Mouse (Mus musculus): ENCODE measurements around the gene Bsn. TPM values are rescaled to one million over a fixed set of nuclear protein-coding genes. Genes with fewer than 3 reads are reported as not detected.

Bsn gene
- polyA plus RNA-seq, 1 experiment from 2014 or later: 1.5 TPM

DNA sequence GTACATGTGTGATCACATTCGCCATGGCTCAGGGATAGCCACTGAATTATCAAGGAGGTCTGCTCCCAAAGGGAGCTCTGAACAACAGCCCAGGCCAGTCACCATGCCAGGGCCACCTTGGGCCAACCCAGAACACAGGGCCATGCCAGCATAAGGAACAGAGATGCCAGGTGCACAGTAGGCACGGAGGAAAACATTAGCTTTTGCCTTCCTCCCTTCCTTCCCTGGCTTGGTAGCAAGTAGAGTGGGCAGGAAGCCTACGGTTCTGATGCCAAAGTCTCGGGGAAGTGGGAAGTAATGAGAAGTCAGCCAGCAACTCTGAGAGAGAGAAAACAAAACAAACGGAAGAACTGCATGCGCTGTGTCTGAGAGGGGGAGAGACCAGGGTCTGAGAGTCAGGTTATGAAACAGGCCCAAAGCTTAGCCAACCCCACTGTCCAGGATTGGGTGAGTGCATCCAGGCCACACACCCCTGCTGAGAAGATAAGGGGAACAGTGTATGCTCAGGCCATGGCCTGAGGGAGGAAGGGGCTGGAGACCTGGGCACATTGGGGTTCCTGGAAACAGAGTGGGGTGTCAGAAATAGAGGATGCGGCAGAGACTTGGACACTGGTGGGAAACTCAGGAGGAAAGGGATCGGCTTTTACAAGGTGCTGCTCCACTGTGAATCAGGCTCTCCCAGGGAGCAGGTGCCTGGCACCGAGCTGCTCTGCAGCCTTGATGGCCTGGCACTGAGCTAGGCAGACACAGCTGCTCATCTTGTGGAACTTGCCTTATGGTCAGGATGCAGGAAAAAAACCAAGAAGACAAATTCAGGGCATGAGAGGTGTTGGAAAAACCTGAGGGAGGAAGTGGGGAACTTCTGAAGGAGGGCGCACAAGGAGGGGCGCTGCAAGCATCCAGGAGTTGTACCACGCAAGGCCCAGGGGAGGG is 36.4 kb downstream of the Bsn start:
- 86% methylated on average over 12 of the region's 12 CpGs for WGBS
- H3K36me3 ChIP-seq (ENCODE audit: control insufficient read depth, insufficient read depth, low read length): no peaks in the 10 kb centered on the region

DNA sequence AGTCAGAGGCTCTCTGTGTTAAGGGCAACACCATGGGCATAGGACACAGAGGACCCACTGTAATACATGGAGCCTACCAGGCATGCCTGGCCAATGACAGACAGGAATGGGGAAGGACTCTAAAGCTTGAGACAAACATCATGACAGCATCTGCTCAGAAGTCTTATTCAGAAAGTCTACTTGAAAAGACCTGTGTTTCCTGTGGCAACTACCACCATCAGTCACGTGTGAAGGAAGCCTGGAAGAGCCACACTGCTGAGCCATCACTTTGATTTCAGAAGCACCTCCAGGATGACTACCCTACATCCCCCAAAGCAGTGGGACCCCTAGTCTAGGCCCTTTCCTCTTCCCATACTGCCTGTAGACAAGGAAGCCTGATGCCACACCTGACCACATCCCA is 39.7 kb downstream of the Bsn start:
- H3K9ac ChIP-seq (ENCODE audit: low read length): no peak overlapping the region
- no peaks in the 10 kb centered on the region for H3K36me3 ChIP-seq (ENCODE audit: control insufficient read depth, insufficient read depth, low read length)
- no peak overlapping the region for H3K4me3 ChIP-seq (ENCODE audit: low read depth, low read length)
- no peak for DNase-seq (ENCODE audit: low spot score)
- H3K27me3 ChIP-seq (ENCODE audit: control insufficient read depth, insufficient read depth, low read length): no peaks in the 10 kb centered on the region
- no peak overlapping the region for H3K4me2 ChIP-seq (ENCODE audit: low read depth, severe bottlenecking)
- no peak overlapping the region for H3K27ac ChIP-seq (replicated peaks; ENCODE audit: low read depth, low read length)
- 75% methylated on average over 1 of the region's 1 CpGs for WGBS
- H3K9me3 ChIP-seq (ENCODE audit: control insufficient read depth, low read length): no peaks in the 10 kb centered on the region
- no peak for ATAC-seq (ENCODE audit: insufficient number of reproducible peaks, low FRiP score, low TSS enrichment, low read depth)
- H3K4me1 ChIP-seq (ENCODE audit: control insufficient read depth, insufficient read depth, low read length): no peaks in the 10 kb centered on the region

More for the DNA sequence above, 36.4 kb downstream of the Bsn start:
- ATAC-seq (ENCODE audit: insufficient number of reproducible peaks, low FRiP score, low TSS enrichment, low read depth) (no peak), DNase-seq (ENCODE audit: low spot score) (no peak)
- Histone ChIP-seq H3K4me2 (ENCODE audit: low read depth, severe bottlenecking) (no peak overlapping the region), H3K4me3 (ENCODE audit: low read depth, low read length) (no peak overlapping the region), H3K4me1 (ENCODE audit: control insufficient read depth, insufficient read depth, low read length) (no peaks in the 10 kb centered on the region), H3K27me3 (ENCODE audit: control insufficient read depth, insufficient read depth, low read length) (no peaks in the 10 kb centered on the region), H3K9ac (ENCODE audit: low read length) (no peak overlapping the region), H3K9me3 (ENCODE audit: control insufficient read depth, low read length) (no peaks in the 10 kb centered on the region), H3K27ac (replicated peaks; ENCODE audit: low read depth, low read length) (no peak overlapping the region)

DNA sequence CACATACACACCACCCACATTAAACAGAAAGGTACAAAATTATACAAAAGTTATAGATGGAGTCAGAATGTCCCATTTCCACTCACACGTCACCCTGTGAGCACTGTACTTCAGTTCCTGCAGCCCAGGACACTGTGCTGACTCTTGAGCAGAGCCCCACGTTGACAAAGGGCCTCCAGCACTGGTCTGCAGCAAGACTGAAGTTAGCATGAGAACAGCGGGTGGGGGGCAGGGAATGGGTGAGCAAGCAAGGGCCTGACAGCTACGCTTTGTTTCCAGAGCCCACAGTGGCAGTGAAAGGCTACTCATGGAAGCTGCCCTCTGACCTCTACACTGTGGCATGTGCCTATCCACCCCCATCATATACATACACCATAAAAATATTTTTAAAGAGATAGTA is 40.4 kb downstream of the Bsn start:
- H3K9me3 ChIP-seq (ENCODE audit: control insufficient read depth, low read length): no peaks in the 10 kb centered on the region
- H3K4me2 ChIP-seq (ENCODE audit: low read depth, severe bottlenecking): no peak overlapping the region
- H3K36me3 ChIP-seq (ENCODE audit: control insufficient read depth, insufficient read depth, low read length): no peaks in the 10 kb centered on the region
- H3K27ac ChIP-seq (replicated peaks; ENCODE audit: low read depth, low read length): no peak overlapping the region
- no peak overlapping the region for H3K9ac ChIP-seq (ENCODE audit: low read length)
- ATAC-seq (ENCODE audit: insufficient number of reproducible peaks, low FRiP score, low TSS enrichment, low read depth) (no peak), DNase-seq (ENCODE audit: low spot score) (no peak)
- H3K4me3 ChIP-seq (ENCODE audit: low read depth, low read length): no peak overlapping the region
- H3K4me1 ChIP-seq (ENCODE audit: control insufficient read depth, insufficient read depth, low read length): no peaks in the 10 kb centered on the region
- H3K27me3 ChIP-seq (ENCODE audit: control insufficient read depth, insufficient read depth, low read length): no peaks in the 10 kb centered on the region
- WGBS: 53% methylated on average over 4 of the region's 4 CpGs

DNA sequence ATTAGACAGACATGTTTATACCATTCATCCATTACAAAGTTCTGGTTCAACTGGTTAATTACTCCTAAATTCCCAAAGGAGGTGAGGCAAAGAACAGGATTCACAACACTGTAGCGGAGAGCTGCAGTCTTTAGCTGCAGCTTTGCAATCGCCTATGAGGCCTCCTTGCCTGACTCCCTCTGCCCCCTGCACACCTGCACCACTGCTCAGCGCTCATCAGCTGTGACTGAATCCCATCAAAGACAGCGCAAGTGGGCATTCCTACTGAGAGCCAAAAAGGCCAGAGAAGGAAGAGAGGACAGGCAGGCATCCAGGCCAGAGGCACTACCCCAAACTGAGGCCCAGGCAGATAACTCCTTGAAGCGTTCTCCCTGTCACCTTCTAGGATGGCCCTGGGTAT is 42.6 kb downstream of the Bsn start:
- no peaks in the 10 kb centered on the region for H3K36me3 ChIP-seq (ENCODE audit: control insufficient read depth, insufficient read depth, low read length)
- no peaks in the 10 kb centered on the region for H3K27me3 ChIP-seq (ENCODE audit: control insufficient read depth, insufficient read depth, low read length)
- WGBS: 79% methylated on average over 5 of the region's 5 CpGs
- no peaks in the 10 kb centered on the region for H3K9me3 ChIP-seq (ENCODE audit: control insufficient read depth, low read length)
- no peak for DNase-seq (ENCODE audit: low spot score)
- no peak overlapping the region for H3K4me3 ChIP-seq (ENCODE audit: low read depth, low read length)
- no peak overlapping the region for H3K27ac ChIP-seq (replicated peaks; ENCODE audit: low read depth, low read length)
- no peak overlapping the region for H3K9ac ChIP-seq (ENCODE audit: low read length)
- ATAC-seq (ENCODE audit: insufficient number of reproducible peaks, low FRiP score, low TSS enrichment, low read depth): no peak
- H3K4me1 ChIP-seq (ENCODE audit: control insufficient read depth, insufficient read depth, low read length): no peaks in the 10 kb centered on the region
- no peak overlapping the region for H3K4me2 ChIP-seq (ENCODE audit: low read depth, severe bottlenecking)

DNA sequence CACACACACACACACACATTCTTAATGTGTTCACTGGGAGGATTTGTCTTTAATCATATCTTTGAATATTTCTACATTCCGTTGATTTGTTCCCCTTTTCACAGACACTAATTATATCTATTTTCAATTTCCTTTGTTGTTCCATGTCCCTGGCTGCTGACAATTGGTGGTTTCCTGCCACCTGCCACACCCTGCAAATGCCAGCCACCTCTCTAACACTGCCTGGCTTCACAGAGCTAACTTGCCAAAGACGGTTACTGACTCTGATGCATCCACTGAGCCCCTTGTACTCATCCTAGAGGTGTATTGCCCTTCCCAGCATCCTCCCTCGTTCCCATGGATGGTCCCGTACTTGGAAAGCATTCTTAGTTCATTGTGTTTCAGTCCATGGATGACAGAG is 43.7 kb downstream of the Bsn start:
- no peaks in the 10 kb centered on the region for H3K27me3 ChIP-seq (ENCODE audit: control insufficient read depth, insufficient read depth, low read length)
- no peak overlapping the region for H3K4me2 ChIP-seq (ENCODE audit: low read depth, severe bottlenecking)
- H3K9ac ChIP-seq (ENCODE audit: low read length): no peak overlapping the region
- ATAC-seq (ENCODE audit: insufficient number of reproducible peaks, low FRiP score, low TSS enrichment, low read depth) (no peak), DNase-seq (ENCODE audit: low spot score) (no peak)
- H3K4me3 ChIP-seq (ENCODE audit: low read depth, low read length): no peak overlapping the region
- no peaks in the 10 kb centered on the region for H3K9me3 ChIP-seq (ENCODE audit: control insufficient read depth, low read length)
- no peaks in the 10 kb centered on the region for H3K36me3 ChIP-seq (ENCODE audit: control insufficient read depth, insufficient read depth, low read length)
- no peak overlapping the region for H3K27ac ChIP-seq (replicated peaks; ENCODE audit: low read depth, low read length)
- H3K4me1 ChIP-seq (ENCODE audit: control insufficient read depth, insufficient read depth, low read length): no peaks in the 10 kb centered on the region
- 85% methylated on average over 4 of the region's 4 CpGs for WGBS

DNA sequence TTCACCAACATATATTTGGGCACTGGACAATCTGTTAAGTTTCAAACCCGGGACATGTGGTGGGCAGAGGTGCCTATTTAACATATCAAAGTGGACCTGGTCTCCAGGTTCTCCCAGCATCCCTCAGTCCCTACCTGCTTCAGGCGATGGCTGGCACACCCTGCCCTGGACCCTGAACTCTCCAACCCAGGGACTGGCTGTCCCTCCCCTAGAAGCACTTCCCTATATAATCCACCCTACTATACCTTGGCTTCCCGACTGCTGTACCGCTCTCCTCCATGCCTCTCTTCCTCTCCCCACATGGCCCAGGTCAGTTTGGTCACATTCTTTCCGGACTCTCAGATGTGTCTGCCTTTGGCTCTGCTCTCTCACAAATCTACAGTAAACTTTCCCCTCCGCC is 44.4 kb downstream of the Bsn start:
- Histone ChIP-seq H3K27ac (replicated peaks; ENCODE audit: low read depth, low read length) (no peak overlapping the region), H3K4me2 (ENCODE audit: low read depth, severe bottlenecking) (no peak overlapping the region), H3K36me3 (ENCODE audit: control insufficient read depth, insufficient read depth, low read length) (no peaks in the 10 kb centered on the region), H3K27me3 (ENCODE audit: control insufficient read depth, insufficient read depth, low read length) (no peaks in the 10 kb centered on the region), H3K4me3 (ENCODE audit: low read depth, low read length) (no peak overlapping the region), H3K9me3 (ENCODE audit: control insufficient read depth, low read length) (no peaks in the 10 kb centered on the region), H3K9ac (ENCODE audit: low read length) (no peak overlapping the region), H3K4me1 (ENCODE audit: control insufficient read depth, insufficient read depth, low read length) (no peaks in the 10 kb centered on the region)
- DNase-seq (ENCODE audit: low spot score): no peak
- WGBS: 69% methylated on average over 6 of the region's 6 CpGs
- ATAC-seq (ENCODE audit: insufficient number of reproducible peaks, low FRiP score, low TSS enrichment, low read depth): no peak

DNA sequence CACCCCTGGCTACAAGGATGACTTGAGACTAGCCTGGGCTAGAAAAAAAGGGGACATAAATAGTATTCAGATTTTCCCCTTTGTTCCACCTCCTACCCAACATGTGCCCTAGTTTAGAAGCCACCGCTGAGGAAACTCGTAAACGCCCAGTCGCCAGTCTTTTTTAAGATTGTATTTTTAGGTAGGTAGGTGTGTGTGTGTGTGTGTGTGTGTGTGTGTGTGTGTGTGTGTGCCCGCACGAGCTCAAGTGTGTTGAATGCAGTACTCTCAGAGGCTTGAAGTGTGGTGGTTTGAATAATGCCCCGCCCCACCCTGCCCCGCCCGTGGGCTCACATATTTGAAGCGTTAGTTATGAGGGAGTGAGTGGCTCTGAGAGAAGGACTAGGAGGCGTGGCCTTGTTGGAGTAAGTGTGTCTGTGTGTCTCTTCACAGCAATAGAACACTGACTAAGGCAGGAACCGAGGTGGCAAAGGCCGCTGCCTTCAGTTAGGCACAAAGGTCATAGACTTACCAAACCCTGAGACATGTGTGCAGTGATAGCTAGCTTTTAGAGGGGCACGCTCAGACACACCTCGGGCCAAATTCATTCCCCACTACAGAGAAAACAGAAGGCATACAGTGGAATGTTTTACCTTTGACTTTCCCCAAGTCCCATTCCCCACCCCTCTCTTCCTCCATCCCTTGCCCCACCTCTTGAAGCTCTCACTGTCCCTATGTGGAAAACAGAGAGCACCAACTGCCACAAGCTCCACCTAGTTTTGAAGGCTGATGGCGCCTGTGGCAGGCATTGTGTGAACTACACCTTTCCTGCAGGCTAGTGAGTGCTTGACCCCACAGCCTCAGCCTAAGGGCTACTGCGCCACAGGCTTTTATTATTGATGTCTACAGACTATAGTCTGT is 45.6 kb downstream of the Bsn start:
- H3K9me3 ChIP-seq (ENCODE audit: control insufficient read depth, low read length): no peaks in the 10 kb centered on the region
- DNase-seq (ENCODE audit: low spot score): no peak
- no peak overlapping the region for H3K4me3 ChIP-seq (ENCODE audit: low read depth, low read length)
- no peak overlapping the region for H3K9ac ChIP-seq (ENCODE audit: low read length)
- H3K27ac ChIP-seq (replicated peaks; ENCODE audit: low read depth, low read length): no peak overlapping the region
- no peaks in the 10 kb centered on the region for H3K36me3 ChIP-seq (ENCODE audit: control insufficient read depth, insufficient read depth, low read length)
- H3K27me3 ChIP-seq (ENCODE audit: control insufficient read depth, insufficient read depth, low read length): no peaks in the 10 kb centered on the region
- H3K4me1 ChIP-seq (ENCODE audit: control insufficient read depth, insufficient read depth, low read length): no peaks in the 10 kb centered on the region
- WGBS: 76% methylated on average over 17 of the region's 17 CpGs
- no peak overlapping the region for H3K4me2 ChIP-seq (ENCODE audit: low read depth, severe bottlenecking)
- ATAC-seq (ENCODE audit: insufficient number of reproducible peaks, low FRiP score, low TSS enrichment, low read depth): no peak

DNA sequence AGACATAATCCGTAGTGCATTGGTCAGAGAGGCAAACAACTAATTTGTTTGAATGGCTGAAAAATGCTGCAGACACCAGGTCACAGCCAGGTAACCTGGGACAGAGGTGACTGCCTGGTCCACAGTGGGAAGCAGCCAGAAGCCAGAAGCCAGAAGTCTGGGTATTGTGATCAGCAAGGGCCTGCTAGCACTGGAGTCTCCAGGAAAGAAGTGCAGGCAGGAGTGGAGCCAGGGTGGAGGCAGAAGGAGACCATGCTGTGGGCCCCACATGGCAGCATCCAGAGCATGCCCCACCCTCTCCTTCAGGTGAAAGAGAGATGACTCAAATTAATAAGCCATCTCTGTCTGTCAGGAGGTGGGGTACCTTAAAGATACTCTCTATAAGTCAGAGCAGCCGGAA is 46.7 kb downstream of the Bsn start:
- H3K27me3 ChIP-seq (ENCODE audit: control insufficient read depth, insufficient read depth, low read length): no peaks in the 10 kb centered on the region
- H3K36me3 ChIP-seq (ENCODE audit: control insufficient read depth, insufficient read depth, low read length): no peaks in the 10 kb centered on the region
- no peak overlapping the region for H3K9ac ChIP-seq (ENCODE audit: low read length)
- H3K27ac ChIP-seq (replicated peaks; ENCODE audit: low read depth, low read length): no peak overlapping the region
- ATAC-seq (ENCODE audit: insufficient number of reproducible peaks, low FRiP score, low TSS enrichment, low read depth) (no peak), DNase-seq (ENCODE audit: low spot score) (no peak)
- no peaks in the 10 kb centered on the region for H3K9me3 ChIP-seq (ENCODE audit: control insufficient read depth, low read length)
- no peak overlapping the region for H3K4me2 ChIP-seq (ENCODE audit: low read depth, severe bottlenecking)
- no peaks in the 10 kb centered on the region for H3K4me1 ChIP-seq (ENCODE audit: control insufficient read depth, insufficient read depth, low read length)
- WGBS: 82% methylated on average over 2 of the region's 2 CpGs
- no peak overlapping the region for H3K4me3 ChIP-seq (ENCODE audit: low read depth, low read length)

Measured in limb, embryonic 11.5 days (tissue).